Mouse (Mus musculus) ES-E14 (cell line): ENCODE results near the gene Kalrn.

Source experiments
- CHD2 ChIP-seq: IDR thresholded peaks from 2 replicates; pipeline ENCODE4 v1.6.1; 2014; ENCODE audit warnings: mild to moderate bottlenecking, low read depth, low read length, inconsistent platforms
- HCFC1 ChIP-seq: IDR thresholded peaks from 2 replicates; pipeline ENCODE4 v1.6.1; 2012; ENCODE audit warnings: low read length, inconsistent platforms, borderline replicate concordance; ENCODE audit not compliant: insufficient read depth
- MAFK ChIP-seq: IDR thresholded peaks from 2 replicates; pipeline ENCODE4 v1.6.1; 2014; ENCODE audit warnings: mild to moderate bottlenecking, low read depth, low read length, inconsistent platforms; ENCODE audit not compliant: insufficient read depth
- ZC3H11A ChIP-seq: IDR thresholded peaks from 2 replicates; pipeline ENCODE4 v1.6.1; 2012; ENCODE audit warnings: low read depth, mild to moderate bottlenecking, inconsistent platforms, low read length, borderline replicate concordance
- ZNF384 ChIP-seq: IDR thresholded peaks from 2 replicates; pipeline ENCODE4 v1.6.1; 2012; ENCODE audit warnings: low read depth, low read length, inconsistent platforms

- no peak for TF ChIP-seq HCFC1
- no peak for TF ChIP-seq ZNF384
- no peak for TF ChIP-seq ZC3H11A
- no peak for TF ChIP-seq MAFK
- no peak for TF ChIP-seq CHD2
Observed at GRCm38 (mm10) chr16:34552731-34553130, 20.6 kb downstream of the Kalrn start.
